Mouse (Mus musculus): ENCODE measurements around the gene Scn11a. TPM values are rescaled to one million over a fixed set of nuclear protein-coding genes. Genes with fewer than 3 reads are reported as not detected.

The Scn11a gene
- polyA plus RNA-seq, 1 experiment: 0.01 TPM

- TF ChIP-seq FOSL1 (IDR thresholded peaks at IDR 0.05; ENCODE audit: insufficient read depth, low read length, poor library complexity, severe bottlenecking) (no peak), MYOD1 (IDR thresholded peaks at IDR 0.05; ENCODE audit: control insufficient read depth, insufficient read length, low read depth) (no peak), CTCF (IDR thresholded peaks at IDR 0.05; ENCODE audit: control insufficient read depth, insufficient read depth, insufficient read length) (no peak), USF1 (IDR thresholded peaks at IDR 0.05; ENCODE audit: low read depth) (no peak), MAX (IDR thresholded peaks at IDR 0.05) (no peak), CEBPB (IDR thresholded peaks at IDR 0.05; ENCODE audit: low read depth) (no peak), MYOG (IDR thresholded peaks at IDR 0.05; ENCODE audit: control insufficient read depth, extremely low read depth, insufficient read length) (no peak)
These were observed 23.4 kb upstream of the Scn11a start for GRCm38 (mm10) chr9:119848671-119849070.

DNA sequence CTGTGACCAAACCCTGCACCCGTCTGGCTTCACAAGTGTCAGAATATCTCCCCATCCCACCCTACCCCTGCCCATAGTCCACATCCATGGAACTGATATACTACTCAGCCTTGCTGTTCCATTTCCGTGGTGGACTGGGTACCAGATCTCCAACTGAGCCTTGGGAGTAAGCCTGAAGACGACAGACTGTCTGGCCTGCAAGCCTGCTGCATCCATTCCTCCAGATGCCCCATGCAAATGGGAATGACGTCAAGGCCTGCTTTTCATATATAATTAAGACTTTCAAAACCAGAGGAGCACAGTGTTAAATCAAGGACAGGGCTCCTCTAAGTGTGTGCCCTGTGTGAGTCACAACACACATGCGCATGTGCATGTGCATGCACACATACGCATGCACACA lies 21.9 kb upstream of the Scn11a start:
- H3ac ChIP-seq (ENCODE audit: control insufficient read depth, insufficient read length, low read depth): peak overlapping the region; percentile 8
- TF ChIP-seq MYOD1 (IDR thresholded peaks at IDR 0.05; ENCODE audit: control insufficient read depth, insufficient read length, low read depth): no peak
- no peak for TF ChIP-seq USF1 (IDR thresholded peaks at IDR 0.05; ENCODE audit: low read depth)
- H3K36me3 ChIP-seq (ENCODE audit: control insufficient read depth, insufficient read depth): no peaks in the 10 kb centered on the region
- H3K79me3 ChIP-seq (ENCODE audit: low read depth): no peaks in the 10 kb centered on the region
- H3K79me2 ChIP-seq (ENCODE audit: control insufficient read depth, insufficient read depth): no peaks in the 10 kb centered on the region
- H3K4me3 ChIP-seq (ENCODE audit: insufficient read depth, poor library complexity, severe bottlenecking): no peak overlapping the region
- peaks cover 34% of the 10 kb centered on the region for H3K27me3 ChIP-seq (ENCODE audit: control insufficient read depth, insufficient read depth, insufficient read length)

More at GRCm38 (mm10) chr9:119848671-119849070, 23.4 kb upstream of the Scn11a start:
- H3ac ChIP-seq (ENCODE audit: control insufficient read depth, insufficient read length, low read depth): no peak overlapping the region
- peaks cover 33% of the 10 kb centered on the region for H3K27me3 ChIP-seq (ENCODE audit: control insufficient read depth, insufficient read depth, insufficient read length)
- H3K4me3 ChIP-seq (ENCODE audit: insufficient read depth, poor library complexity, severe bottlenecking): no peak overlapping the region
- H3K79me2 ChIP-seq (ENCODE audit: control insufficient read depth, insufficient read depth): no peaks in the 10 kb centered on the region
- H3K79me3 ChIP-seq (ENCODE audit: low read depth): no peaks in the 10 kb centered on the region
- H3K36me3 ChIP-seq (ENCODE audit: control insufficient read depth, insufficient read depth): no peaks in the 10 kb centered on the region

DNA sequence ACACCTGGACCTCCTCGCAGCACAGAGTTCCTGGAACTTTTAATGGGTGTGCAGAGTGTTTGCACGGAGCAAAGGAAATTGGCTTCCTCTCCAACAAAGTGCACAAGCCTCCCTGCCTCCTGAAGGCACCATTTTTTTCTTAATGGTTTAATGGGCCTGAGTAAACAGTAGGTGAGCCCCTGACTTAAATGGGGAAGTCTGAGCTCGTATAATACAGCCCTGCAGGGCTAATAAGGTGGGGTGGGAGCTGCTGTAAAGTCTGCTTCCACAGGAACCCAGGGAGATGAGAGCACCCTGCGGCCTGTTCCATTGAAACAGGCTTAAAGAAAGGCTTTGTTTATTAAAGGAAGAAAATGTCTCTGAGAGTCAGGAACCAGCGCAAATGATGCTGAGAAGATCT lies 19.5 kb upstream of the Scn11a start:
- Histone ChIP-seq H3K4me3 (ENCODE audit: insufficient read depth, poor library complexity, severe bottlenecking) (no peak overlapping the region), H3K79me3 (ENCODE audit: low read depth) (no peaks in the 10 kb centered on the region), H3K79me2 (ENCODE audit: control insufficient read depth, insufficient read depth) (no peaks in the 10 kb centered on the region), H3K27me3 (ENCODE audit: control insufficient read depth, insufficient read depth, insufficient read length) (peaks cover 43% of the 10 kb centered on the region), H3ac (ENCODE audit: control insufficient read depth, insufficient read length, low read depth) (no peak overlapping the region), H3K36me3 (ENCODE audit: control insufficient read depth, insufficient read depth) (no peaks in the 10 kb centered on the region)
- TF ChIP-seq MYOD1 (IDR thresholded peaks at IDR 0.05; ENCODE audit: control insufficient read depth, insufficient read length, low read depth) (no peak), CTCF (IDR thresholded peaks at IDR 0.05; ENCODE audit: control insufficient read depth, insufficient read depth, insufficient read length) (no peak), CEBPB (IDR thresholded peaks at IDR 0.05; ENCODE audit: low read depth) (no peak), USF1 (IDR thresholded peaks at IDR 0.05; ENCODE audit: low read depth) (no peak), MAX (IDR thresholded peaks at IDR 0.05) (no peak), MYOG (IDR thresholded peaks at IDR 0.05; ENCODE audit: control insufficient read depth, extremely low read depth, insufficient read length) (no peak), FOSL1 (IDR thresholded peaks at IDR 0.05; ENCODE audit: insufficient read depth, low read length, poor library complexity, severe bottlenecking) (no peak)

DNA sequence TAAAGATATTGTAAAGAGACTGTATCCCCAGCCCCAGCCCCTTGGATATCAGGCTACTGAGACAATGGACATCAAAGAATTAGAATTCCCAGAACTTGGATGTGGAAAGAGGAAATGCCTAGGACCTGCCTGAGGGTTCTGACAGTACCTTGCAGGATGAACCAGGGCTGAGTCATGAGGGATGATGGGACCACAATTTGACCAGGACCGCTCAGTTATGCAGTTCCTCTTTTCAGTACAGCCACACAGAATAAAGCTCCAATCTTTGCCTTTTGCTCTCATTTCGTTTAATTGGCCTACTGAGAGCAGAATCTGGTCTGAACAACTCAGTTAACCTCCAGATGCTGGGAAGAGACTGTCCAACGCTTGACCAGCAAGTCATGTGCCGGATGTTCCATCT lies 18.3 kb upstream of the Scn11a start:
- Histone ChIP-seq H3K79me3 (ENCODE audit: low read depth) (no peaks in the 10 kb centered on the region), H3K27me3 (ENCODE audit: control insufficient read depth, insufficient read depth, insufficient read length) (peaks cover 43% of the 10 kb centered on the region), H3K36me3 (ENCODE audit: control insufficient read depth, insufficient read depth) (no peaks in the 10 kb centered on the region), H3K4me3 (ENCODE audit: insufficient read depth, poor library complexity, severe bottlenecking) (no peak overlapping the region), H3K79me2 (ENCODE audit: control insufficient read depth, insufficient read depth) (no peaks in the 10 kb centered on the region), H3ac (ENCODE audit: control insufficient read depth, insufficient read length, low read depth) (no peak overlapping the region)
- TF ChIP-seq MAX (IDR thresholded peaks at IDR 0.05): no peak
- TF ChIP-seq CEBPB (IDR thresholded peaks at IDR 0.05; ENCODE audit: low read depth): no peak
- TF ChIP-seq MYOD1 (IDR thresholded peaks at IDR 0.05; ENCODE audit: control insufficient read depth, insufficient read length, low read depth): no peak
- no peak for TF ChIP-seq FOSL1 (IDR thresholded peaks at IDR 0.05; ENCODE audit: insufficient read depth, low read length, poor library complexity, severe bottlenecking)
- TF ChIP-seq MYOG (IDR thresholded peaks at IDR 0.05; ENCODE audit: control insufficient read depth, extremely low read depth, insufficient read length): no peak
- TF ChIP-seq USF1 (IDR thresholded peaks at IDR 0.05; ENCODE audit: low read depth): no peak
- no peak for TF ChIP-seq CTCF (IDR thresholded peaks at IDR 0.05; ENCODE audit: control insufficient read depth, insufficient read depth, insufficient read length)

DNA sequence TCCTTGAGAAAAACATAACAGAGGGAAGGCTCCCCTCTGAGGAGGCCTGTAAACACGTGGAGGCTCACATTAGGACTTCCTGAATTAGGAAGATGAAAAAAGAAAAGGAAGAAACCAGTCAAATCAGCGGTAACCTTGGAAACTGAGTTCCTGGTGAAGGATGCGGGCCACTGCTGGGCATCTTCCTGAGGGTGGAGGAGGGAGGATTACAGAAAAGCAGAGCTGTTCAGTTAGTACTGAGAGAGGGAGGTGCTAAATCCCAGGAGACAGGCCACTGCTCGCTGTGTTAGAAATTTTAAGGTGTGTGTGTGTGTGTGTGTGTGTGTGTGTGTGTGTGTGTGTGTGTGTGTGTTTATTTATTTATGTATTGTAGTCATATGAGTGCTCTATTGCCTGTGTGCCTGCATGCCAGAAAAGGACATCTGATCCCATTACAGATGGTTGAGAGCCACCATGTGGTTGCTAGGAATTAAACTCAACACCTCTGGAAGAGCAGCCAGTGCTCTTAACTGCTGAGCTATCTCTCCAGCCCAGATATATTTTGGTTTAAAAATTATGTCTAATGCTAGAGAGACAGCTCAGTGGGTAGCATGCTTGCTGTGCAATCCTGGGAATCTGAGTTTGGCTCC lies 17.4 kb upstream of the Scn11a start:
- no peak overlapping the region for H3ac ChIP-seq (ENCODE audit: control insufficient read depth, insufficient read length, low read depth)
- no peak overlapping the region for H3K4me3 ChIP-seq (ENCODE audit: insufficient read depth, poor library complexity, severe bottlenecking)
- no peaks in the 10 kb centered on the region for H3K79me2 ChIP-seq (ENCODE audit: control insufficient read depth, insufficient read depth)
- TF ChIP-seq USF1 (IDR thresholded peaks at IDR 0.05; ENCODE audit: low read depth): no peak
- TF ChIP-seq FOSL1 (IDR thresholded peaks at IDR 0.05; ENCODE audit: insufficient read depth, low read length, poor library complexity, severe bottlenecking): no peak
- no peak for TF ChIP-seq MAX (IDR thresholded peaks at IDR 0.05)
- TF ChIP-seq MYOD1 (IDR thresholded peaks at IDR 0.05; ENCODE audit: control insufficient read depth, insufficient read length, low read depth): no peak
- TF ChIP-seq CEBPB (IDR thresholded peaks at IDR 0.05; ENCODE audit: low read depth): no peak
- TF ChIP-seq MYOG (IDR thresholded peaks at IDR 0.05; ENCODE audit: control insufficient read depth, extremely low read depth, insufficient read length): no peak
- TF ChIP-seq CTCF (IDR thresholded peaks at IDR 0.05; ENCODE audit: control insufficient read depth, insufficient read depth, insufficient read length): no peak
- peaks cover 39% of the 10 kb centered on the region for H3K27me3 ChIP-seq (ENCODE audit: control insufficient read depth, insufficient read depth, insufficient read length)
- H3K79me3 ChIP-seq (ENCODE audit: low read depth): no peaks in the 10 kb centered on the region
- no peaks in the 10 kb centered on the region for H3K36me3 ChIP-seq (ENCODE audit: control insufficient read depth, insufficient read depth)

GRCm38 (mm10) chr9:119842091-119842490 lies 16.8 kb upstream of the Scn11a start:
- Histone ChIP-seq H3K79me3 (ENCODE audit: low read depth) (no peaks in the 10 kb centered on the region), H3K79me2 (ENCODE audit: control insufficient read depth, insufficient read depth) (no peaks in the 10 kb centered on the region), H3K4me3 (ENCODE audit: insufficient read depth, poor library complexity, severe bottlenecking) (no peak overlapping the region), H3K27me3 (ENCODE audit: control insufficient read depth, insufficient read depth, insufficient read length) (peaks cover 34% of the 10 kb centered on the region), H3K36me3 (ENCODE audit: control insufficient read depth, insufficient read depth) (no peaks in the 10 kb centered on the region), H3ac (ENCODE audit: control insufficient read depth, insufficient read length, low read depth) (no peak overlapping the region)
- TF ChIP-seq MYOG (IDR thresholded peaks at IDR 0.05; ENCODE audit: control insufficient read depth, extremely low read depth, insufficient read length) (no peak), FOSL1 (IDR thresholded peaks at IDR 0.05; ENCODE audit: insufficient read depth, low read length, poor library complexity, severe bottlenecking) (no peak), CEBPB (IDR thresholded peaks at IDR 0.05; ENCODE audit: low read depth) (no peak), MYOD1 (IDR thresholded peaks at IDR 0.05; ENCODE audit: control insufficient read depth, insufficient read length, low read depth) (no peak), USF1 (IDR thresholded peaks at IDR 0.05; ENCODE audit: low read depth) (no peak), MAX (IDR thresholded peaks at IDR 0.05) (no peak), CTCF (IDR thresholded peaks at IDR 0.05; ENCODE audit: control insufficient read depth, insufficient read depth, insufficient read length) (no peak)
